Mouse (Mus musculus) CH12.LX (cell line): Measurements from ENCODE around the gene Cgref1. TPM values are rescaled to one million over a fixed set of nuclear protein-coding genes. Genes with fewer than 3 reads are reported as not detected.

Experiments used
- DNase-seq: peaks from one replicate; pipeline ENCODE4 v3.0.0-alpha.2; 2013; ENCODE audit errors: extremely low read depth
- H3K27ac ChIP-seq: 2 replicates; pipeline ENCODE4 v1.5.1; 2012; ENCODE audit warnings: low read depth, mild to moderate bottlenecking, control low read depth, moderate library complexity; ENCODE audit not compliant: insufficient read depth
- H3K27me3 ChIP-seq: replicated peaks from 2 replicates; pipeline ENCODE3; 2012; ENCODE audit warnings: inconsistent platforms
- H3K36me3 ChIP-seq, 2 experiments: replicated peaks in 1 of 2; 2 replicates each; pipeline versions ENCODE3 to v1.6.1; 2012; ENCODE audit warnings: inconsistent platforms in 1 of 2, low read length in 1 of 2, mild to moderate bottlenecking in 1 of 2, mixed read lengths in 1 of 2, moderate library complexity in 1 of 2; ENCODE audit not compliant: control insufficient read depth in 1 of 2, insufficient read depth in 1 of 2
- H3K4me1 ChIP-seq, 2 experiments: 2 replicates each; pipeline ENCODE4 v1.6.1; 2012; ENCODE audit warnings: inconsistent platforms in 1 of 2, moderate library complexity in 1 of 2; ENCODE audit not compliant: insufficient read depth in 2 of 2, control insufficient read depth in 1 of 2
- H3K4me2 ChIP-seq: 2 replicates; pipeline ENCODE4 v1.6.1; 2012; ENCODE audit warnings: low read depth, mild to moderate bottlenecking, control low read depth; ENCODE audit not compliant: poor library complexity, insufficient read depth, severe bottlenecking
- H3K4me3 ChIP-seq, 3 experiments: fragments of 150-350 bp in 1 of 3; sonication (generic) in 1 of 3; replicated peaks in 1 of 3; 2 replicates each; pipeline versions ENCODE3 to v1.5.1; 2011 to 2012; ENCODE audit warnings: low read depth in 2 of 3, low read length in 2 of 3, mild to moderate bottlenecking in 2 of 3, moderate library complexity in 2 of 3, control low read depth in 1 of 3, improper control_type of control experiment in 1 of 3, inconsistent platforms in 1 of 3, mixed read lengths in 1 of 3; ENCODE audit not compliant: poor library complexity in 1 of 3
- H3K79me2 ChIP-seq: replicated peaks from 2 replicates; pipeline ENCODE4 v1.6.1; 2012; ENCODE audit warnings: mild to moderate bottlenecking, moderate library complexity; ENCODE audit not compliant: control insufficient read depth, poor library complexity, insufficient read depth, severe bottlenecking; ENCODE audit errors: extremely low read depth
- H3K9ac ChIP-seq: 2 replicates; pipeline ENCODE4 v1.6.1; 2012; ENCODE audit warnings: low read depth, mild to moderate bottlenecking, control low read depth, moderate library complexity; ENCODE audit not compliant: insufficient read depth
- H3K9me3 ChIP-seq: replicated peaks from 2 replicates; pipeline ENCODE3; 2012; ENCODE audit warnings: low read length, inconsistent platforms, mixed read lengths
- BHLHE40 ChIP-seq: IDR thresholded peaks from 2 replicates; pipeline ENCODE4 v1.6.1; 2011; ENCODE audit warnings: mild to moderate bottlenecking, low read depth, low read length, improper control_type of control experiment
- CHD1 ChIP-seq: IDR thresholded peaks from 2 replicates; pipeline ENCODE4 v1.6.1; 2012; ENCODE audit warnings: low read depth, low read length, improper control_type of control experiment, inconsistent platforms
- CHD2 ChIP-seq: IDR thresholded peaks from 2 replicates; pipeline ENCODE4 v1.6.1; 2011; ENCODE audit warnings: low read length, improper control_type of control experiment
- CTCF ChIP-seq, 2 experiments: IDR thresholded peaks in 1 of 2; conservative IDR thresholded peaks in 1 of 2; 2 replicates each; pipeline ENCODE4 v1.5.1; 2011 to 2012; ENCODE audit warnings: low read depth in 2 of 2, low read length in 2 of 2, improper control_type of control experiment in 1 of 2, inconsistent platforms in 1 of 2, mild to moderate bottlenecking in 1 of 2, moderate library complexity in 1 of 2
- E2F4 ChIP-seq: IDR thresholded peaks from 2 replicates; pipeline ENCODE4 v1.6.1; 2011; ENCODE audit warnings: low read depth, low read length, improper control_type of control experiment; ENCODE audit not compliant: insufficient replicate concordance
- EP300 ChIP-seq: IDR thresholded peaks from 2 replicates; pipeline ENCODE4 v1.6.1; 2011; ENCODE audit warnings: low read length, improper control_type of control experiment
- ETS1 ChIP-seq: conservative IDR thresholded peaks from 2 replicates; pipeline ENCODE4 v1.6.1; 2012; ENCODE audit warnings: low read depth, mild to moderate bottlenecking, inconsistent platforms, low read length, improper control_type of control experiment, moderate library complexity
- IRF4 ChIP-seq: IDR thresholded peaks from 2 replicates; pipeline ENCODE4 v1.6.1; 2014; ENCODE audit warnings: low read depth, mild to moderate bottlenecking, inconsistent platforms, low read length, improper control_type of control experiment
- KAT2A ChIP-seq: IDR thresholded peaks from 2 replicates; pipeline ENCODE4 v1.6.1; 2012; ENCODE audit warnings: low read length, improper control_type of control experiment, inconsistent platforms; ENCODE audit not compliant: insufficient replicate concordance
- MAX ChIP-seq: IDR thresholded peaks from 2 replicates; pipeline ENCODE4 v1.6.1; 2011; ENCODE audit warnings: low read length, improper control_type of control experiment
- MAZ ChIP-seq: IDR thresholded peaks from 2 replicates; pipeline ENCODE4 v1.6.1; 2012; ENCODE audit warnings: low read depth, mild to moderate bottlenecking, inconsistent platforms, low read length, improper control_type of control experiment, moderate library complexity
- MEF2A ChIP-seq: IDR thresholded peaks from 2 replicates; pipeline ENCODE4 v1.6.1; 2014; ENCODE audit warnings: low read depth, mild to moderate bottlenecking, inconsistent platforms, low read length, improper control_type of control experiment, borderline replicate concordance
- MXI1 ChIP-seq: IDR thresholded peaks from 2 replicates; pipeline ENCODE4 v1.6.1; 2011; ENCODE audit warnings: mild to moderate bottlenecking, low read depth, low read length, improper control_type of control experiment
- NELFE ChIP-seq: IDR thresholded peaks from 2 replicates; pipeline ENCODE4 v1.6.1; 2011; ENCODE audit warnings: low read depth, low read length, improper control_type of control experiment
- POLR2A ChIP-seq: IDR thresholded peaks from 2 replicates; pipeline ENCODE4 v1.6.1; 2011; ENCODE audit warnings: low read depth, mild to moderate bottlenecking, improper control_type of control experiment, low read length
- POLR2AphosphoS2 ChIP-seq: IDR thresholded peaks from 2 replicates; pipeline ENCODE4 v1.6.1; 2011; ENCODE audit warnings: low read depth, low read length, improper control_type of control experiment
- RAD21 ChIP-seq: IDR thresholded peaks from 2 replicates; pipeline ENCODE4 v1.6.1; 2011; ENCODE audit warnings: low read depth, mild to moderate bottlenecking, low read length, improper control_type of control experiment, moderate library complexity
- RCOR1 ChIP-seq: conservative IDR thresholded peaks from 2 replicates; pipeline ENCODE4 v1.6.1; 2012; ENCODE audit warnings: low read depth, mild to moderate bottlenecking, inconsistent platforms, low read length, improper control_type of control experiment
- UBTF ChIP-seq: IDR thresholded peaks from 2 replicates; pipeline ENCODE4 v1.6.1; 2012; ENCODE audit warnings: low read depth, mild to moderate bottlenecking, inconsistent platforms, low read length, improper control_type of control experiment, moderate library complexity
- USF1 ChIP-seq: IDR thresholded peaks from 2 replicates; pipeline ENCODE4 v1.6.1; 2014; ENCODE audit warnings: low read depth, mild to moderate bottlenecking, inconsistent platforms, low read length, improper control_type of control experiment
- ZC3H11A ChIP-seq: IDR thresholded peaks from 2 replicates; pipeline ENCODE4 v1.6.1; 2012; ENCODE audit warnings: low read depth, mild to moderate bottlenecking, inconsistent platforms, low read length, improper control_type of control experiment
- dilution Hi-C: fragments of 300-500 bp; cut with MboI; formaldehyde crosslinking; loops from 2 replicates; pipeline ENCODE4 v1.14.3; 2020; ENCODE audit warnings: low sequenced_read_pairs; ENCODE audit not compliant: extremely low pct_unique_long_range_greater_than_20kb, extremely low pct_ligation_motif_present
- in situ Hi-C: fragments of 300-500 bp; cut with MboI; formaldehyde crosslinking; loops from 3 replicates; pipeline ENCODE4 v1.14.3; 2019; ENCODE audit warnings: low sequenced_read_pairs, low pct_ligation_motif_present, low pct_unique_long_range_greater_than_20kb, mixed read lengths
- polyA plus RNA-seq: library from polyadenylated mRNA; unstranded; fragments of >175 nt; gene quantifications from 2 replicates; pipeline ENCODE4 v1.2.1, GENCODE M21; 2012; ENCODE audit warnings: low read depth; ENCODE audit not compliant: insufficient read length
- total RNA-seq, 2 experiments: library from RNA; depleted of rRNA; stranded (reverse); fragments of 300-350 nt in 1 of 2; fragments of >200 nt in 1 of 2; gene quantifications; 2 replicates each; pipeline ENCODE4 v1.2.3; 2012 to 2014

The Cgref1 gene
- total RNA-seq (2012; rRNA removed) (not detected in 2 replicates), total RNA-seq (2014; rRNA removed) (not detected in 2 replicates), polyA plus RNA-seq (not detected in 2 replicates)

- DNase-seq: no peak
- Histone ChIP-seq H3K4me1 (peaks cover 0 to 11% of the 10 kb centered on the region in 2 experiments; a peak in 2 of 4 replicates), H3K9me3 (no peaks in the 10 kb centered on the region), H3K9ac (no peak within 1 kb of the TSS), H3K4me2 (no peak within 1 kb of the TSS), H3K79me2 (no peaks in the 10 kb centered on the region), H3K4me3 (no peak within 1 kb of the TSS), H3K27ac (no peak within 1 kb of the TSS), H3K36me3 (no peaks in the 10 kb centered on the region), H3K27me3 (peaks cover 14% of the 10 kb centered on the region)
- in situ Hi-C loops (no loop called here), dilution Hi-C loops (no loop called here)
- TF ChIP-seq CTCF (conservative IDR thresholded peaks at IDR 0.05 in 1 of 2, IDR thresholded peaks at IDR 0.05 in 1 of 2; ENCODE audit: low read depth in 2 of 2, low read length in 2 of 2): peak in 1 of 2 experiments; percentile 21; a peak in 1 of 4 replicates
- no peak for TF ChIP-seq POLR2AphosphoS2
- TF ChIP-seq MEF2A: no peak
- TF ChIP-seq ZC3H11A: no peak
- no peak for TF ChIP-seq EP300
- no peak for TF ChIP-seq ETS1
Observed at GRCm38 (mm10) chr5:30944956-30945781, at the start of gene Cgref1. Cgref1 (minus strand) TSS chr5:30945591.

DNA sequence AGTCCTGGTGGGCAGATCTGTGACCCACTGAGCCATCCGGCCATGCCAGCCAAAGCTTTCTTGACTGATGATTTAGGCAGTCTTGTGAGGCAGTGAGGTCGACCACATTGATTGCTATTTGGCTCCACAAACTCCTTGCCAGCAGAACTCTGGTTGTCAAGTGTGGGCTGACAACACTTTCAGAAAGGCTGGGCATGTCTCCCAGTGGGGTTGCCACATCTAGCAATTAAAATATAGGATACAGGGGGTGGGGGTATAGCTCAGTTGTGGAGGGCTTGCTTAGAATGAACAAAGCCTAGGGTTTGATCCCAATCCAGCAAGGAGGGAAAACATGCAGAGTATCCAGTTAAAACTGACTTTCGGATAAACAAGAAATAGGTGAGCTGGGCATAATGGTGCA lies 48.7 kb upstream of the Cgref1 start:
- H3K9me3 ChIP-seq: no peaks in the 10 kb centered on the region
- H3K4me3 ChIP-seq: no peak overlapping the region
- no peaks in the 10 kb centered on the region for H3K79me2 ChIP-seq
- H3K36me3 ChIP-seq: no peaks in the 10 kb centered on the region
- dilution Hi-C loops: no loop called here
- H3K27ac ChIP-seq: no peak overlapping the region
- H3K4me1 ChIP-seq: peaks cover 8 to 18% of the 10 kb centered on the region in 2 experiments
- TF ChIP-seq USF1 (no peak), KAT2A (no peak), NELFE (no peak), BHLHE40 (no peak), IRF4 (no peak), CHD1 (no peak), MAX (no peak), RCOR1 (no peak), E2F4 (no peak), CHD2 (no peak), MXI1 (no peak), POLR2A (no peak), UBTF (no peak), MAZ (no peak), RAD21 (no peak)
- TF ChIP-seq, all 38 proteins: peak for 0
- DNase-seq: no peak
- in situ Hi-C loops: no loop called here
- Histone ChIP-seq H3K9ac (no peak overlapping the region), H3K4me2 (no peak overlapping the region), H3K27me3 (no peaks in the 10 kb centered on the region)
